Mouse (Mus musculus): ENCODE results near the gene Gars. TPM values are rescaled to one million over a fixed set of nuclear protein-coding genes. Genes with fewer than 3 reads are reported as not detected.
A peak's percentile ranks its signal among the peaks of the same experiment; 100 is the strongest.

The Gars gene
- polyA plus RNA-seq (2015; fragmentation: Nextera tagmentation; extraction: Ambion mirVana), result 190 and 212 TPM in 2 replicates

DNA sequence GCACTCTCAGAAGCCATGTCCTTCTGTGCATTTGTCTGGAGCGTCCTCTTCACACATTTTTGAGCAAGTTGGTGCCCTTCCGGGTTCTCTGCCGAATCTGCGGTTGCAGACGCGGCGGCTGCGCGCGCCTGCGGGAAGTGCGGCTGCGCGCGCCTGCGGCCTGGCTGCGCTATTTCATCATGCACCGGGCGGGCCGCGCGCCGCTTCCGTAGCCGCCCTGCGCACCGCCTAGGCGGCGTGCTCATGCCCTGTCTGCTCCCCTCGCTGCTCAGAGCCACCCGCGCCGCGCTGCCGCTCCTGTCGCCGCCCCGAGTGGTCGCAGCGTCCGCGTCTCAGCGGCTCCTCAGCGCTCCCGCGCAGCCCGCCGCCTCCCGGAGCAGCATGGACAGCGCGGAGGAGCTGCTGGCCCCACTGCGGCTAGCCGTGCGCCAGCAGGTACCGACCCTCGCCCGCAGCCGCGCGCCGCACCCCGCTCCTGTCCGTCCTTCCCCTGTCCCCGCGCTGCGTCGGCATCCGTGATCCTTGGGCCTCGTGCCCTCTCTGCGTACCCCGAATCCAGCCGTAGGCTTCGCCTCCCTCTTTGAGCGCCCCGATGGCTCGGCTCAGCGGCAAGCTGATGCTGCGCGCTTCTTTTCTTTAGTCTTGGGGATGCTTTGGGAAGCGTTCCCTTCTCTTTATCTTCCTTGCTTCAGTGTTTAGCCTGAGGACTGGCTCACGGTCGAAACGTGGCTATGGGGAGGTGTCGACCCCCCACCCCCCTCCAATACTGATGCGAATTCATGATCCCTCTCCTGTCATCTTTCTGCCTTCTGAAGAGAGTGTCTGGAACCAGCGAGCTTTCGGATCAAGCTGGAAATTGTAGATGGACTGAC, at the start of gene Gars:
TSS of gene Gars (plus strand) at position 209 of the 872 bp plus-strand sequence.
- Histone ChIP-seq H3K9ac (peak within 1 kb of the TSS; percentile 93), H3K4me2 (peak within 1 kb of the TSS; percentile 82), H3K27me3 (peaks cover 11% of the 10 kb centered on the region), H3K27ac (peak within 1 kb of the TSS; percentile 93), H3K36me3 (ENCODE audit: poor library complexity, severe bottlenecking) (no peaks in the 10 kb centered on the region), H3K4me1 (peaks cover 23% of the 10 kb centered on the region), H3K9me3 (replicated peaks) (no peaks in the 10 kb centered on the region), H3K4me3 (peak within 1 kb of the TSS; percentile 83)
- under 1% methylated on average over 84 of the region's 87 CpGs for WGBS
- peak; percentile 97 for ATAC-seq

DNA sequence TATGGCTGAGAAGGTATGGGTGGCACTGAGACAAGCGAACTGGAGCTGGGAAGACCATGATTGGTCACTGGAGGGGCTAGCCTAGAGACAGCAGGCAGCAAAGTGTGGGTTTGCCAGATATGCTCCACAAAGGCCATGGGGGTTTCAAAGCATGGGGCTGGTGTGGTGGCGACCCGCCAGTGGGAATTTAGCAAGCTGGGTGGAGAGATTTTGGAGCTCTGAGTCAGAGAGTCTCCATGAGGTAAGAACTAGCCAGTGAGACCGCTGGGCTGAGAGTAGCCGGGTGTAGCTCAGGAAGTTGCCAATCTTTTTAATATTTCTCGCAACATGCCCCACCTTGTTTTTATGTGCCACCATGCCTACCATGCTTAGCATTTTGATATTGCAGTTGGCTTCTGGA, 49.7 kb upstream of the Gars start:
- H3K36me3 ChIP-seq (ENCODE audit: poor library complexity, severe bottlenecking), result no peaks in the 10 kb centered on the region
- H3K4me1 ChIP-seq, result peaks cover 8% of the 10 kb centered on the region; the same call in 1 of the 2 replicates
- no peak overlapping the region for H3K4me3 ChIP-seq
- 0 out of 2 replicates have a peak, but pooled peaks cover 12% of the 10 kb centered on the region for H3K27me3 ChIP-seq
- WGBS, result 98% methylated on average over 6 of the region's 6 CpGs
- no peak overlapping the region for H3K4me2 ChIP-seq
- no peak overlapping the region for H3K27ac ChIP-seq
- no peak for ATAC-seq
- H3K9me3 ChIP-seq (replicated peaks), result no peaks in the 10 kb centered on the region
- H3K9ac ChIP-seq, result no peak overlapping the region

- Histone ChIP-seq H3K9ac (no peak overlapping the region), H3K4me2 (no peak overlapping the region), H3K9me3 (replicated peaks) (no peaks in the 10 kb centered on the region), H3K27ac (no peak overlapping the region), H3K4me1 (peaks cover 10% of the 10 kb centered on the region; the same call in 1 of the 2 replicates), H3K27me3 (0 out of 2 replicates have a peak, but pooled peaks cover 15% of the 10 kb centered on the region), H3K36me3 (ENCODE audit: poor library complexity, severe bottlenecking) (no peaks in the 10 kb centered on the region), H3K4me3 (no peak overlapping the region)
- ATAC-seq, result no peak
- 92% methylated on average over 2 of the region's 2 CpGs for WGBS
Observed at GRCm38 (mm10) chr6:54991189-54991588, 46.6 kb upstream of the Gars start.

DNA sequence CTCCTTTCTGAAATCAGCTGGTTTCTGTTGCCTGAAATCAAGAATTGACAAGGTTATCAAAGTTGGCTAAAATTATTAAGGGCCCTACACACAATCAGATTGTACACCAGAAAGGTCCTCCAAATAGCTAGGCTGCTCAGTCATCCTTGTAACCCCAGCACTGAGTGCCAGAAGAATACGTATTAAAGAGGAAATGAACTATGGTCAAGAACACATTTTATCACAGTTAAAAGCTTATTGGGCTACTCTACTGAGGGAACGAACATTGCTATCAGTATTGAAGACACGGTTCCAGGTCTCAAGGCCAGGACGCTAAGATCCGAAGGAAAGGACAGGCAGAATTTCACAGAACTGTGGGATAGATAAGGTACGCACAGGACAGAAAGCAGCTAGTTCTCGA, 45.7 kb upstream of the Gars start:
- H3K9ac ChIP-seq, result peak overlapping the region; percentile 74
- H3K36me3 ChIP-seq (ENCODE audit: poor library complexity, severe bottlenecking), result no peaks in the 10 kb centered on the region
- peak overlapping the region; percentile 57 for H3K4me3 ChIP-seq
- 0 out of 2 replicates have a peak, but pooled peaks cover 15% of the 10 kb centered on the region for H3K27me3 ChIP-seq
- H3K4me1 ChIP-seq, result peaks cover 10% of the 10 kb centered on the region; the same call in 1 of the 2 replicates
- H3K4me2 ChIP-seq, result peak overlapping the region; percentile 94
- no peak overlapping the region for H3K27ac ChIP-seq
- H3K9me3 ChIP-seq (replicated peaks), result no peaks in the 10 kb centered on the region
- ATAC-seq, result no peak
- WGBS, result 5% methylated on average over 7 of the region's 7 CpGs

- no peak within 1 kb of the TSS for H3K27ac ChIP-seq
- H3K4me2 ChIP-seq, result peak within 1 kb of the TSS; percentile 94
- H3K27me3 ChIP-seq, result 0 out of 2 replicates have a peak, but pooled peaks cover 15% of the 10 kb centered on the region
- peak; percentile 100 for ATAC-seq
- H3K9ac ChIP-seq, result peak within 1 kb of the TSS; percentile 74
- no peaks in the 10 kb centered on the region for H3K9me3 ChIP-seq (replicated peaks)
- peak within 1 kb of the TSS; percentile 57 for H3K4me3 ChIP-seq
- under 1% methylated on average over 41 of the region's 41 CpGs for WGBS
- H3K4me1 ChIP-seq, result peaks cover 10% of the 10 kb centered on the region; the same call in 1 of the 2 replicates
- H3K36me3 ChIP-seq (ENCODE audit: poor library complexity, severe bottlenecking), result no peaks in the 10 kb centered on the region
Observed at GRCm38 (mm10) chr6:54992734-54993260, 45.0 kb upstream of the Gars start, which contains the start of gene Ggct. Ggct (minus strand) TSS chr6:54992950.

GRCm38 (mm10) chr6:54996361-54996760, 41.4 kb upstream of the Gars start:
- Histone ChIP-seq H3K27me3 (peaks cover 13% of the 10 kb centered on the region; the same call in 1 of the 2 replicates), H3K36me3 (ENCODE audit: poor library complexity, severe bottlenecking) (no peaks in the 10 kb centered on the region), H3K4me2 (no peak overlapping the region), H3K27ac (no peak overlapping the region), H3K4me3 (no peak overlapping the region), H3K9me3 (replicated peaks) (no peaks in the 10 kb centered on the region), H3K4me1 (peaks cover 10% of the 10 kb centered on the region; the same call in 1 of the 2 replicates), H3K9ac (no peak overlapping the region)
- 92% methylated on average over 3 of the region's 3 CpGs for WGBS
- no peak for ATAC-seq

GRCm38 (mm10) chr6:54997726-54998125, 40.1 kb upstream of the Gars start:
- Histone ChIP-seq H3K9ac (no peak overlapping the region), H3K4me2 (no peak overlapping the region), H3K4me1 (peaks cover 4% of the 10 kb centered on the region; the same call in 1 of the 2 replicates), H3K9me3 (replicated peaks) (no peaks in the 10 kb centered on the region), H3K27ac (no peak overlapping the region), H3K4me3 (no peak overlapping the region), H3K36me3 (ENCODE audit: poor library complexity, severe bottlenecking) (no peaks in the 10 kb centered on the region), H3K27me3 (peaks cover 16% of the 10 kb centered on the region)
- WGBS, result 76% methylated on average over 6 of the region's 6 CpGs
- no peak for ATAC-seq

DNA sequence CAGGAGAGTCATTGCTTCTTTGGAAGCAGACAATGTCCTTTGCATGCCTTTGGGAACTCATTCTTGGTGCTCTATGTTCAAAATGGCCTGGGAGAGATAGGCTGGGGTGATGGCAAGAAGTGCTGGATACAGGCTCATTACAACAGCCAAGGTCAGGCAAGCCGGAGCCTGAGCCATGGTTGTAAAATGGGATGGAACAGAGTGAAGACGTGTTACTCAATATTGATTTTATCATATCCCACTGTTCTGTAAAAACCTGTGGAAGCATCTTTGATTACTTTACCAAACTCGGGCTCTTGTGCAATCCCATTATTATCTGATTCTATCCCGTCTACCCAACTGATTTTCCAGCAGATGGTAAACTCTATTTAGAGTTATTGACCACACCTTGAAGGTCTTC, 36.5 kb upstream of the Gars start:
- Histone ChIP-seq H3K27ac (no peak overlapping the region), H3K27me3 (peaks cover 31% of the 10 kb centered on the region), H3K36me3 (ENCODE audit: poor library complexity, severe bottlenecking) (no peaks in the 10 kb centered on the region), H3K9me3 (replicated peaks) (no peaks in the 10 kb centered on the region), H3K9ac (no peak overlapping the region), H3K4me3 (no peak overlapping the region), H3K4me2 (no peak overlapping the region), H3K4me1 (no peaks in the 10 kb centered on the region)
- 88% methylated on average over 4 of the region's 4 CpGs for WGBS
- ATAC-seq, result no peak

- WGBS, result 80% methylated on average over 4 of the region's 4 CpGs
- H3K9ac ChIP-seq, result no peak overlapping the region
Observed at GRCm38 (mm10) chr6:55002438-55002837, 35.4 kb upstream of the Gars start.

GRCm38 (mm10) chr6:55003559-55003958, 34.2 kb upstream of the Gars start:
- Histone ChIP-seq H3K4me2 (no peak overlapping the region), H3K4me1 (no peaks in the 10 kb centered on the region), H3K9ac (no peak overlapping the region), H3K9me3 (replicated peaks) (no peaks in the 10 kb centered on the region), H3K36me3 (ENCODE audit: poor library complexity, severe bottlenecking) (no peaks in the 10 kb centered on the region), H3K4me3 (no peak overlapping the region), H3K27me3 (peaks cover 51% of the 10 kb centered on the region), H3K27ac (no peak overlapping the region)
- WGBS, result 86% methylated on average over 4 of the region's 4 CpGs
- no peak for ATAC-seq

More at GRCm38 (mm10) chr6:55002438-55002837, 35.4 kb upstream of the Gars start:
- H3K36me3 ChIP-seq (ENCODE audit: poor library complexity, severe bottlenecking), result no peaks in the 10 kb centered on the region
- H3K27me3 ChIP-seq, result peaks cover 40% of the 10 kb centered on the region
- no peak overlapping the region for H3K4me2 ChIP-seq
- H3K27ac ChIP-seq, result no peak overlapping the region
- no peaks in the 10 kb centered on the region for H3K9me3 ChIP-seq (replicated peaks)
- H3K4me3 ChIP-seq, result no peak overlapping the region
- H3K4me1 ChIP-seq, result no peaks in the 10 kb centered on the region
- no peak for ATAC-seq

GRCm38 (mm10) chr6:55008401-55008800, 29.4 kb upstream of the Gars start:
- H3K36me3 ChIP-seq (ENCODE audit: poor library complexity, severe bottlenecking), result no peaks in the 10 kb centered on the region
- peaks cover 73% of the 10 kb centered on the region for H3K27me3 ChIP-seq
- no peak overlapping the region for H3K9ac ChIP-seq
- no peaks in the 10 kb centered on the region for H3K9me3 ChIP-seq (replicated peaks)
- no peak overlapping the region for H3K4me2 ChIP-seq
- H3K4me3 ChIP-seq, result no peak overlapping the region
- no peak overlapping the region for H3K27ac ChIP-seq
- H3K4me1 ChIP-seq, result peaks cover 11% of the 10 kb centered on the region
- WGBS, result 90% methylated on average over 8 of the region's 8 CpGs
- no peak for ATAC-seq
